14 mouse cellular contexts compared by ENCODE assay signal in genomic region chr15:99889275-99889874, GRCm38 (mm10). TPM values are rescaled to one million over a fixed set of nuclear protein-coding genes. Genes with fewer than 3 reads are reported as not detected.
DNase-seq lines count a peak whose midpoint lies in the region; ATAC-seq and TF ChIP-seq lines count a peak whose summit lies in the region.
"Had no signal": no experiment of that assay in that cellular context is flagged by ENCODE, and none has a peak within 500 bp of the region (broad histone marks: within the 10 kb centered on the region; RNA-seq: fewer than 3 reads in every experiment).

No protein-coding gene starts in this region.

- H3K4me1 ChIP-seq in heart, embryonic 15.5 days (replicated peaks): peaks cover 3% of the 10 kb centered on the region; the same call in 1 of the 2 replicates
- no peaks in the 10 kb centered on the region for H3K4me1 ChIP-seq in heart, embryonic 11.5 days (ENCODE audit: control insufficient read depth, insufficient read depth, low read length)
- peaks cover 15% of the 10 kb centered on the region for H3K4me1 ChIP-seq in liver, postnatal 0 days (ENCODE audit: insufficient read depth)
- peaks cover 7% of the 10 kb centered on the region for H3K4me1 ChIP-seq in embryonic fibroblast, embryonic 13.5 days (ENCODE audit: control insufficient read depth, insufficient read depth, low read length)
- peaks cover 4% of the 10 kb centered on the region; the same call in 1 of the 2 replicates for H3K4me1 ChIP-seq in stomach, embryonic 15.5 days
- H3K4me1 ChIP-seq: liver, embryonic 13.5 days; midbrain, embryonic 10.5 days had no signal

- TF ChIP-seq EP300 in liver, postnatal 0 days (IDR thresholded peaks at IDR 0.05; ENCODE audit: low read depth): peak; percentile 14; the same call in 1 of the 2 replicates

- no peak for TF ChIP-seq POLR2A in embryonic fibroblast, embryonic 13.5 days (IDR thresholded peaks at IDR 0.05; ENCODE audit: low read depth, low read length)

- H3K36me3 ChIP-seq in heart, embryonic 15.5 days: no peaks in the 10 kb centered on the region
- no peaks in the 10 kb centered on the region for H3K36me3 ChIP-seq in heart, embryonic 11.5 days (ENCODE audit: control insufficient read depth, insufficient read depth, low read length)
- H3K36me3 ChIP-seq in liver, postnatal 0 days (replicated peaks; ENCODE audit: insufficient read depth, low read length): no peaks in the 10 kb centered on the region
- no peaks in the 10 kb centered on the region for H3K36me3 ChIP-seq in stomach, embryonic 15.5 days
- H3K36me3 ChIP-seq: forebrain, embryonic 10.5 days; liver, embryonic 13.5 days; midbrain, embryonic 10.5 days had no signal

- no peaks in the 10 kb centered on the region for H3K27me3 ChIP-seq in heart, embryonic 15.5 days
- no peaks in the 10 kb centered on the region for H3K27me3 ChIP-seq in heart, embryonic 11.5 days (ENCODE audit: control insufficient read depth, insufficient read depth, low read length)
- no peaks in the 10 kb centered on the region for H3K27me3 ChIP-seq in liver, postnatal 0 days (ENCODE audit: insufficient read depth, low read length)
- no peaks in the 10 kb centered on the region for H3K27me3 ChIP-seq in stomach, embryonic 15.5 days (replicated peaks)
- H3K27me3 ChIP-seq: liver, embryonic 13.5 days had no signal

- no peak overlapping the region for H3K4me2 ChIP-seq in heart, embryonic 15.5 days
- H3K4me2 ChIP-seq in heart, embryonic 11.5 days: no peak overlapping the region
- peak overlapping the region; percentile 14; the same call in 1 of the 2 replicates for H3K4me2 ChIP-seq in liver, postnatal 0 days (ENCODE audit: low read depth, low read length)
- peak overlapping the region; percentile 49; the same call in 1 of the 2 replicates for H3K4me2 ChIP-seq in stomach, embryonic 15.5 days

- TF ChIP-seq CTCF in liver, postnatal 0 days (IDR thresholded peaks at IDR 0.05; ENCODE audit: low read depth): no peak
- TF ChIP-seq CTCF in embryonic fibroblast, embryonic 13.5 days (IDR thresholded peaks at IDR 0.05; ENCODE audit: borderline replicate concordance, insufficient read depth, low read length): no peak

- peak overlapping the region; percentile 42; the same call in 1 of the 2 replicates for H3K27ac ChIP-seq in heart, embryonic 15.5 days
- no peak overlapping the region for H3K27ac ChIP-seq in heart, embryonic 11.5 days (ENCODE audit: low read depth, low read length)
- peak overlapping the region; percentile 88 for H3K27ac ChIP-seq in liver, postnatal 0 days (ENCODE audit: low read depth)
- H3K27ac ChIP-seq in embryonic fibroblast, embryonic 13.5 days (ENCODE audit: insufficient read depth, low read length): peak overlapping the region; percentile 88
- 0 out of 2 replicates have a peak overlapping the region, but pooled peaks have one; percentile 48 for H3K27ac ChIP-seq in stomach, embryonic 15.5 days
- H3K27ac ChIP-seq: forebrain, embryonic 10.5 days; midbrain, embryonic 10.5 days had no signal

- no peak for DNase-seq in liver, postnatal 0 days
- DNase-seq in liver: no peak
- no peak for DNase-seq in thymus, postnatal 14 days
- DNase-seq: adrenal gland, postnatal 10 days; gastrocnemius, postnatal 10 days; kidney, postnatal 14 days; liver, embryonic 13.5 days had no signal

- no peak overlapping the region for H3K9ac ChIP-seq in heart, embryonic 15.5 days
- no peak overlapping the region for H3K9ac ChIP-seq in heart, embryonic 11.5 days (ENCODE audit: low read depth, low read length)
- no peak overlapping the region for H3K9ac ChIP-seq in liver, postnatal 0 days (replicated peaks)
- H3K9ac ChIP-seq in stomach, embryonic 15.5 days: no peak overlapping the region
- H3K9ac ChIP-seq: liver, embryonic 13.5 days had no signal

- no peak for ATAC-seq in heart, embryonic 15.5 days (replicated peaks; ENCODE audit: insufficient number of reproducible peaks, insufficient read depth, low FRiP score, low read depth)
- no peak for ATAC-seq in heart, embryonic 11.5 days (replicated peaks; ENCODE audit: insufficient number of reproducible peaks, low FRiP score, low TSS enrichment)
- no peak for ATAC-seq in liver, postnatal 0 days
- ATAC-seq in stomach, embryonic 15.5 days (ENCODE audit: insufficient read depth, low FRiP score, low read depth): no peak
- ATAC-seq: CD4-positive, CD25-positive, alpha-beta regulatory T cell, adult 4 months had no signal

- H3K9me3 ChIP-seq in heart, embryonic 15.5 days (replicated peaks): no peaks in the 10 kb centered on the region
- H3K9me3 ChIP-seq in heart, embryonic 11.5 days (replicated peaks; ENCODE audit: control insufficient read depth, low read length): no peaks in the 10 kb centered on the region
- no peaks in the 10 kb centered on the region for H3K9me3 ChIP-seq in liver, postnatal 0 days (ENCODE audit: low read length)
- H3K9me3 ChIP-seq in stomach, embryonic 15.5 days: no peaks in the 10 kb centered on the region
- H3K9me3 ChIP-seq: forebrain, embryonic 10.5 days; liver, embryonic 13.5 days; midbrain, embryonic 10.5 days had no signal

- H3K4me3 ChIP-seq in heart, embryonic 15.5 days: no peak overlapping the region
- H3K4me3 ChIP-seq in heart, embryonic 11.5 days (ENCODE audit: low read depth, low read length): no peak overlapping the region
- H3K4me3 ChIP-seq in liver, postnatal 0 days (ENCODE audit: low read depth, low read length): no peak overlapping the region
- H3K4me3 ChIP-seq in embryonic fibroblast, embryonic 13.5 days (ENCODE audit: insufficient read depth, low read length): no peak overlapping the region
- H3K4me3 ChIP-seq in stomach, embryonic 15.5 days (replicated peaks): no peak overlapping the region
- H3K4me3 ChIP-seq: forebrain, embryonic 10.5 days; liver, embryonic 13.5 days; midbrain, embryonic 10.5 days had no signal

- WGBS in heart, embryonic 15.5 days: 41% methylated on average over 8 of the region's 8 CpGs
- 54% methylated on average over 8 of the region's 8 CpGs for WGBS in heart, embryonic 11.5 days (ENCODE audit: insufficient replicate concordance)
- 53% methylated on average over 8 of the region's 8 CpGs for WGBS in liver, postnatal 0 days (ENCODE audit: insufficient replicate concordance)
- 29% methylated on average over 8 of the region's 8 CpGs for WGBS in stomach, embryonic 15.5 days

RNA-seq across cellular contexts. Expression of gene Lima1, which starts 14.1 kb away (rescaled TPM):
- 17.9 and 23.9 TPM in 2 replicates for polyA plus RNA-seq in heart, embryonic 15.5 days (2015; fragmentation: Nextera tagmentation; extraction: Ambion mirVana)
- polyA plus RNA-seq in heart, embryonic 11.5 days (2014; fragmentation: Nextera tagmentation; extraction: Ambion mirVana): 24.1 and 27.8 TPM in 2 replicates
- 14.8 and 15.0 TPM in 2 replicates for polyA plus RNA-seq in liver, postnatal 0 days (2015; fragmentation: Nextera tagmentation; extraction: Ambion mirVana)
- polyA plus RNA-seq in embryonic fibroblast, embryonic 13.5 days (2011; ENCODE audit: insufficient read length, low read depth, missing spikeins): 172 and 199 TPM in 2 replicates
- 71.2 and 78.3 TPM in 2 replicates for polyA plus RNA-seq in stomach, embryonic 15.5 days (2015; fragmentation: Nextera tagmentation; extraction: Ambion mirVana)

Comparison
In these comparisons a context has a peak if more than half of its experiments do, and no peak if none do; other contexts are left out.
1. H3K4me2 ChIP-seq: peak in liver, postnatal 0 days (single experiment) and stomach, embryonic 15.5 days (single experiment); none in heart, embryonic 15.5 days (single experiment) and heart, embryonic 11.5 days (single experiment).